Mouse (Mus musculus) gastrocnemius, postnatal 25 days (tissue): Measurements from ENCODE around the gene BC030867. TPM values are rescaled to one million over a fixed set of nuclear protein-coding genes. Genes with fewer than 3 reads are reported as not detected.

Source experiments
- DNase-seq: peaks from one replicate; pipeline ENCODE4 v3.0.0; 2022
- total RNA-seq, 2 experiments: library from RNA; stranded (reverse); gene quantifications; 1 replicate in 1 of 2; 2 replicates in 1 of 2; pipeline ENCODE4 v1.2.3; 2021

The BC030867 gene
- total RNA-seq, 2 experiments from 2014 or later, result not detected

GRCm38 (mm10) chr11:102221243-102221953 is 27.3 kb upstream of the BC030867 start:
- DNase-seq, result no peak

- DNase-seq, result no peak
These were observed 26.7 kb upstream of the BC030867 start for GRCm38 (mm10) chr11:102221954-102222351.

GRCm38 (mm10) chr11:102223166-102223565 is 25.5 kb upstream of the BC030867 start:
- no peak for DNase-seq

- DNase-seq, result peak; percentile 36
These were observed 24.0 kb upstream of the BC030867 start for GRCm38 (mm10) chr11:102224686-102225085.

- DNase-seq, result no peak
These were observed 23.5 kb upstream of the BC030867 start for GRCm38 (mm10) chr11:102225221-102225620.

GRCm38 (mm10) chr11:102226067-102226978 is 22.4 kb upstream of the BC030867 start:
- no peak for DNase-seq

- no peak for DNase-seq
These were observed 21.2 kb upstream of the BC030867 start for GRCm38 (mm10) chr11:102227270-102228190.

- no peak for DNase-seq
These were observed 20.5 kb upstream of the BC030867 start for GRCm38 (mm10) chr11:102228191-102228545.

- no peak for DNase-seq
These were observed 19.9 kb upstream of the BC030867 start for GRCm38 (mm10) chr11:102228646-102229268.

- no peak for DNase-seq
These were observed 19.2 kb upstream of the BC030867 start for GRCm38 (mm10) chr11:102229331-102229953.

GRCm38 (mm10) chr11:102230006-102230741 is 18.5 kb upstream of the BC030867 start, which contains the start of gene Hdac5:
TSS of gene Hdac5 (minus strand) at chr11:102230166.
- peak; percentile 97 for DNase-seq

- DNase-seq, result no peak
These were observed 12.7 kb upstream of the BC030867 start for GRCm38 (mm10) chr11:102236022-102236421.

GRCm38 (mm10) chr11:102240636-102241035 is 8.0 kb upstream of the BC030867 start:
- no peak for DNase-seq

GRCm38 (mm10) chr11:102241246-102241645 is 7.4 kb upstream of the BC030867 start:
- no peak for DNase-seq

- DNase-seq, result no peak
These were observed 6.8 kb upstream of the BC030867 start for GRCm38 (mm10) chr11:102241874-102242273.

- DNase-seq, result peak; percentile 61
These were observed 3.7 kb upstream of the BC030867 start for GRCm38 (mm10) chr11:102244926-102245449.

- no peak for DNase-seq
These were observed 3.0 kb upstream of the BC030867 start for GRCm38 (mm10) chr11:102245581-102246272.

- no peak for DNase-seq
These were observed 2.4 kb upstream of the BC030867 start for GRCm38 (mm10) chr11:102246273-102246635.

- DNase-seq, result no peak
These were observed 1.8 kb upstream of the BC030867 start for GRCm38 (mm10) chr11:102246871-102247270.
